Mouse (Mus musculus) MN1 (cell line): ENCODE measurements at regions not wholly inside any gene's neighbourhood (a gene's known extent, or its start where the extent isn't known, plus 50 kb on each side); places are given as distances from the start of the nearest gene placed in this dataset.

Source experiments
- DNase-seq: peaks from one replicate; pipeline ENCODE4 v3.0.0-alpha.2; 2016; ENCODE audit warnings: low spot score

DNA sequence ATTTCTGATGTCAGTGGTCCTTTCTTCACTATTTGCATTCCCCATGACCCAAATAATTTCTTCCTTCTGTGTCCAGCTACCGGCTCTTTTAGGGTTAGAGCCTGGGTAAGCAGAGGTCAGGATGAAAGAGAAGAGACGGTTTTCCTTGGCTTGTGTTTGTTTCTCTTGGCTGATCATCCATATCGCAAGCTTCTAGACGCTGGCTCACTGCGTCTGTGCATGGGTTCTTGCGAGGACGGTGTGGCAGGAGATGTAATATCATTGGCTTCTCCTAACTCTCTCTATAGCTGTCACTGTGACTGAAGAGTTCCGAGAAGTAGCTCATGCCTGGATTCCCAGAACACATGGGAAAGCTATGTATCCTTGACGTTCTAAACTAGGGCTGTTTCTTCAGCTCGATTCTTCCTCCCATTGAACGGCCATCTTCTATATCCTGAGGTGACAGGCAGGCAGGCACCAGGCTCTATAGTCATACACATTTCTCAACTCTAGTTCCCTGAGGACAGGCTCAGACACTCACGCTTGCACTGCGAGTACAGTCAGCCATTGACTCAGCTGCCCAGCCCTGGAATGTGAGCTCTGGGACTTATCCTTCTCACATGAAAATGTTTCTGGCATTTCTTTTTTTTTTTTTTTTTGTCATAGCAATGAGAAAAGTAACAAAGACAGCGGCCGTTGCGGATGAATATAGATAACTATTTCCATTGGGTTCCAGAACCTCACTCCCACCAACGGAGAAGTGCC lies 85.0 kb downstream of the Bach1 start:
- no peak for DNase-seq

DNA sequence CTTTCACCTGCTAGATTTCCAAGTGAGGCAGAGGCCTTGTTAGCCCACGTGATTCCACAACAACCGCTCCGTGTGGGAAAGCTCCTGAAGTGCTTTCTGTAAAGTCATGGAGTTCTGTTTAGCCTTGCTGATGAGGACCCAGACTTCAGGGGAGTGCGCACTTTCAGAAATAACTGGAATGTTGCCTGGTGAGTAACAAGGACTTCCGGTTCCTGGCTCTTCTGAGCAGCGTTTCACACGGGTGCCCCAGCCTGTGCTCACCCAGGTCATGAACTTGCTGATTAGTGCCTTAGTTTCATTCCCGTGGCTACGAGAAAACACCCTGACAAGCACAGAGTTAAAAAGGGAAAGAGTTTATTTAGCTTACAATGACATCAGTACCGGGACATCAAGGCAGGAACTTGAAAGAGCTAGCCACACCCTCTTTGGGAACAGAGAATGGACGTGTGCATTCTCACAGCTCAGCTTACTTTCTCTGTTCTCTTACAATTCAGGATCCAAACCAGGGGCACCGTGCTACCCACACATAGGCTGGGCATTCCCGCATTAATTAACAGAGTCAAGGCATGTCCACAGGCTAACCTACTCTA lies 85.8 kb downstream of the Bach1 start:
- DNase-seq, result no peak

- no peak for DNase-seq
These were observed 90.8 kb downstream of the Bach1 start for GRCm38 (mm10) chr16:87789539-87789938.

GRCm38 (mm10) chr16:87789957-87790356 lies 91.2 kb downstream of the Bach1 start:
- DNase-seq, result no peak

DNA sequence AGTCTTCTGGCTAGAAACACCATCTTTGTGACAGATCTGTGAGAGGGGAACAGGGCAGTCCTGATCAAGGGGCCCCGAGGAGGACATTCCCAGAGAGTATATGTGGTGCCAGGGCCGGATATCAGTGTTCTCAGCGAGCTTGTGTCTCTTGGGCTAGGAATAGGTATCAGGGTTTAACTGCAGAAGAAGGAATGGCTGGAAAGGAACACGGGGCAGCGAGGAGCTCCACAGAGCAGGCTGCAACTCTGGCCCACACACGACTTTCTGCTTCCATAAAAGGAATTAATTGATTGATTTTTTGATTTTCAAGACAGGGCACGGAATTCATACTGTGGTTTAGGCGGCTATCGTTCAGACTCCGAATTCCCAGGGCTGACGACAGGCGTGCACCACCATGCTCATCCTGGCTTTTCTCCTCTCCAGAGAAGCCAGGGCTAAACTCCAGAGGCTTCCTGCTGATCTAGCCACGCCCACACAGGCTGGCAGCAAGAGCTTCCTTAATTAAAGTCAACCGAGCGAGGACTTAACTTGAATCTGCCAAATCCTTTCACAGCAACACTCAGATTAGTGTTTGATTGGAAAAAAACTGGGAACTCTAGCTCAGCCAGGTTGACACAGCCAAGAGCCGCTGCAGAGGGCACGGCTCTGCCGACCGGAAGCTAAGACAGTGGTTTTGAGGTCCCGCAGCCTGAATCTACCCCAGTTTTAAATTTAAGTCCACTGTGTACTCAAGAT lies 97.9 kb downstream of the Bach1 start:
- DNase-seq, result no peak

- no peak for DNase-seq
These were observed 103.6 kb downstream of the Bach1 start for GRCm38 (mm10) chr16:87802317-87802716.

DNA sequence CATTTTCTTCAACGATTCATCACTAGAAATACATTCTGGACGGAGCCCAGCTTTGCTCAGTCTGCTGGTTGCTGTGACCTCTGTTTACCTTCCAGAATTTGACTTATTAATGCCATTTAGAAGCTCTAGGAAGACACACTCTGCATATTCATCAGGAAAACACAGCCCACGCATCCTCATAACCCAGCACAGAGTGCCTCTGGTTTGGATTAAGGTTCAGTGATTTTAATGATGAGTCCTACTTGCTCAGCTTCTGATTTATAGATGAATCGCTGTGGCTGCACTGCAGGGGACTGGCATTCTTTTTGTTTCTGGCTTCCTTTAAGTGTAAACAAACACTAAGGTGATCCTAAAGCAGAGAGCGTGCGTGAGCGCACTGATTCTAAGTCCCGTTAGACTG lies 118.8 kb downstream of the Bach1 start:
- DNase-seq, result no peak

DNA sequence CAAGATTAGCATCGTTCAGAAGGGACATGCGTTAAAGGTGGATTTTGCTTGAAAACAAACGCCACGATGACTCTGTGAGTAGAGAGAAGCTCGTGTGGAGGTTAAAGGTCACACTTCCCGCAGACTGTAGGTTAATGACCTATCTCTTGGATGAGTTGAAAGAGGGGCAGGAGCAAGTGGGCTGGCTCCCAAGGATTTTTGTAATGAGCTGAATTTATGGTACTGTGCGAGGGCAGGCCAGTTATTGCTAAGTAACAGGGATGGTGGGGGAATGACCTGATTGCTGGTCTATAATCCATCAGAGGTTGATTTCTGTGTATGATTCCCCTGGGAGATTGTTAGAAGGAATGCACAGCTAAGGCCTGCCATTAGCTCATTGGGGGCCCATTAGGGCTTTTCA lies 135.6 kb downstream of the Bach1 start:
- no peak for DNase-seq

DNA sequence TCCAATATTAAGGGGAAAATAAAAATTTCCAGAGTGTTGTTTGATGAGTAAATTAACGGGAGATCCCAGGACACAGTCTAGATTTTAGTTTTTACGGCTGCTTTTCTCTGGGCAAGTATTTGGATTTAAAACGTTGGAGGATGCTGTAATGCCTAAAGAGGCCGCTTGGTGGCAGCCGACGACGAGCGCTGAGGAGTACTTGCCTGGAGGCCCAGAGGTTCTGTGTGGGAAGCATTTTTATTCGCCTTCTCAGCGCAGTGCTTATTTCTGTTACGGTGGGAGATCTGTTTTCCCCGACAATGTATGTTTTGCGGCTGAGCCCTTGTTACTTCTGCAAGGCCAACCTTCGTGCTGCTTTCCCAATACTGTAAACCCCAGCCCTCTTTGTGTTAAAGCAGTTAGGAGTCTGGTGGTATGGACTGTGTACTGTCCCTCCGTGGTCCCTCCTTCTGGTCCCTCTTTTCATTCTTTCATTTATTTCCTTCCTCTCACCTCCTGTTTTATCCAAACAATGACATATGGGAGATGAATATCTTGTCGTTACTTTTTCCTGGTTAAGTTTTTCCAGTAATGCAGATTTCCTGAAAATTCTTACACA lies 142.3 kb downstream of the Bach1 start:
- DNase-seq, result peak; percentile 30
